Mouse (Mus musculus): ENCODE results near the gene Stxbp6. TPM values are rescaled to one million over a fixed set of nuclear protein-coding genes. Genes with fewer than 3 reads are reported as not detected.

Gene Stxbp6
- polyA plus RNA-seq, 2 experiments = 10.2 to 14.9 TPM

DNA sequence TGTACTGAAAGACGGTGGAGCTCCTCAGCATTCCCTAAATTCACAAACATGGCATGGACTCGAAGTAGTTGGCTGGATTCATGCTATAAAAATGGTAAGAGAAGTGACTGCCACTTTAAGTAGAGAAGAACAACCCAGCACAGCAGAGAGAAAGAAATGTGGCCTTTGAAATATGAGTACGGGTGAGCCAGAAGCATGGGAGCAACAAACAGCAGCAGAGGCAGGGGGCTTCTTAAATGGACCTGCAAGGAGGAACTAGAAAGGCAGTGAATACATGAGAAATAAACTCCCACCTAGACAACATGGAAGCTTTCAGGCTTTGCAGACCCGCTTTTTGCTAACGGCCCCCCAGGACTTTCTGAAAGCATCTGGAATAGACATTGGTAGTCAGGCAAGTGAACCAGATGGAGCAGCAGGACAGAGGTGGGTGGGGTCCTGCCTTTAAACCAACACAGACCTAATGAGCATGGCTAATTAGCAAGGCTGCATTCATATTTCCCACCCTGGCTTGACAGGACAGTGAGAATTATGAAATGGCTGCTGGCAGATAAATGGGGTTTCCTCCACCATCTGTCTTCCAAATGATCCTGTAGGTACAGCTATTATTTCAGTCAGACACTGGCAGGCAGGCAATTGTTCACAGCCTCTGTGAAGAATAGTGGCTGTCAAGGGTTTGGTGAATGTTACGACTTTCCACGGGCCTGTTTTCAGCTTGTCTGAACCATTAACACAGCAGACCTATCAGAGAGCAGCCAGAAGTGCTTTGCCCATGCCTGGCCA lies 234.7 kb downstream of the Stxbp6 start:
- no peaks in the 10 kb centered on the region for H3K27me3 ChIP-seq (ENCODE audit: control insufficient read depth, insufficient read depth, low read length)
- DNase-seq (ENCODE audit: low spot score) (peak; percentile 18), ATAC-seq (ENCODE audit: low FRiP score, low read depth) (peak; percentile 60; the same call in 1 of the 2 replicates)
- H3K9ac ChIP-seq (ENCODE audit: low read depth, low read length, severe bottlenecking) = no peak overlapping the region
- TF ChIP-seq POLR2A (IDR thresholded peaks at IDR 0.05; ENCODE audit: borderline replicate concordance, extremely low read depth, insufficient read depth, insufficient read length) = no peak
- no peak overlapping the region for H3K4me3 ChIP-seq (replicated peaks; ENCODE audit: low read length)
- 14% methylated on average over 7 of the region's 7 CpGs for WGBS
- 0 out of 2 replicates have a peak overlapping the region, but pooled peaks have one; percentile 17 for H3K4me2 ChIP-seq (replicated peaks; ENCODE audit: low read depth, low read length, severe bottlenecking)
- no peaks in the 10 kb centered on the region for H3K9me3 ChIP-seq (ENCODE audit: control insufficient read depth, low read length)
- H3K27ac ChIP-seq (replicated peaks; ENCODE audit: low read depth, low read length) = no peak overlapping the region
- H3K4me1 ChIP-seq (ENCODE audit: control insufficient read depth, insufficient read depth, low read length) = peaks cover 9% of the 10 kb centered on the region; the same call in 1 of the 2 replicates
- no peaks in the 10 kb centered on the region for H3K36me3 ChIP-seq (ENCODE audit: control insufficient read depth, insufficient read depth, low read length)

DNA sequence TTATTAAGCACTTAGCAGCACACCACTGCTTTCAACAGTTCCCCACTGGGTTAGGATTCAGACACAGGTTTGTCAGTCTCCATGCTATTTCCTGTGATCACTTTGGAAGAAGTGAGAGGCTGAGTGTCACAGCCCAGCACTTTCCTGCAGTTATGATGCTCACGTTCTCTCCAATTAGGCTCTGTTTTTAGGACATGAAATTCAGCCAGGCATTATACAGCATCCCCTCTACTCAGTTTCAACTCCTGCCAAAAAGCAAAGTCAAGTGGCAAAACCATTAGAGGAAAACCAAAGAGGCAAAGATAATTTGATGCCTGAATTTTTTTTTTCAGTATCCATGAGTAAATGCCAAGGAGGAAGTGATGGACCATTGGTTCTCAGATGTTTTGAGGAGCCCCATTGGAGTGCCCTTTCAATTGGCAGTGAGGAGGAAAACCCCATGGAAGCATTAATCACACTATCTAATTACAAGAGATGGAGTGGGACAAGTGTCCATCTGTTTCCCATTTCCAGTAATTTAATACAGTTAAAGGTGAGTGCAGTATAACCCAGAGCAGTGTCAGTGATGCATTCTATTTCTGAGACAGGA lies 238.5 kb downstream of the Stxbp6 start:
- no peak for TF ChIP-seq POLR2A (IDR thresholded peaks at IDR 0.05; ENCODE audit: borderline replicate concordance, extremely low read depth, insufficient read depth, insufficient read length)
- Histone ChIP-seq H3K9me3 (ENCODE audit: control insufficient read depth, low read length) (no peaks in the 10 kb centered on the region), H3K9ac (ENCODE audit: low read depth, low read length, severe bottlenecking) (no peak overlapping the region), H3K27me3 (ENCODE audit: control insufficient read depth, insufficient read depth, low read length) (no peaks in the 10 kb centered on the region), H3K36me3 (ENCODE audit: control insufficient read depth, insufficient read depth, low read length) (no peaks in the 10 kb centered on the region), H3K4me1 (ENCODE audit: control insufficient read depth, insufficient read depth, low read length) (peaks cover 9% of the 10 kb centered on the region; the same call in 1 of the 2 replicates), H3K4me2 (replicated peaks; ENCODE audit: low read depth, low read length, severe bottlenecking) (no peak overlapping the region), H3K27ac (replicated peaks; ENCODE audit: low read depth, low read length) (no peak overlapping the region), H3K4me3 (replicated peaks; ENCODE audit: low read length) (no peak overlapping the region)
- ATAC-seq (ENCODE audit: low FRiP score, low read depth) = no peak
- 33% methylated on average over 1 of the region's 1 CpGs for WGBS
- no peak for DNase-seq (ENCODE audit: low spot score)

DNA sequence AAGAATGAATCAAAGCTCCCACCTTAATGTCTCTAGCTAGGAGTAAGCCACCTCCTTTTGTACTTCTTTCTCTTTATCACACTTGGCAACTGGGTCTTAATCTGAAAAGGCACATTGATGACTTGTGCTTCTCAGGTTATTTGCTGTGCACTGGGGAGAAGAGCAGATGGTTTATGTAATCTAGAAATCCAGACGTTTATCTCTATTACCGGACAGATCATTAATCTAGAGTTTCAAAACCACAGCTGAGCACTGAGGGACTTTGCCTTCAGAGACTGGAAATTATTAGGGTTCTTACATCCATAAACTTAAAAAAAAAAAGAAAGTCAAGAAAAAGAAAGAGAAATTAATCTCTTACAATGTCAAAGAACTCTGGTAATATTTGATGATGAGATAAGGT lies 262.6 kb downstream of the Stxbp6 start:
- Histone ChIP-seq H3K4me3 (replicated peaks; ENCODE audit: low read length) (no peak overlapping the region), H3K27ac (replicated peaks; ENCODE audit: low read depth, low read length) (no peak overlapping the region), H3K27me3 (ENCODE audit: control insufficient read depth, insufficient read depth, low read length) (no peaks in the 10 kb centered on the region), H3K4me2 (replicated peaks; ENCODE audit: low read depth, low read length, severe bottlenecking) (no peak overlapping the region), H3K9me3 (ENCODE audit: control insufficient read depth, low read length) (no peaks in the 10 kb centered on the region), H3K4me1 (ENCODE audit: control insufficient read depth, insufficient read depth, low read length) (no peaks in the 10 kb centered on the region), H3K36me3 (ENCODE audit: control insufficient read depth, insufficient read depth, low read length) (no peaks in the 10 kb centered on the region), H3K9ac (ENCODE audit: low read depth, low read length, severe bottlenecking) (no peak overlapping the region)
- ATAC-seq (ENCODE audit: low FRiP score, low read depth) = no peak
- no peak for TF ChIP-seq POLR2A (IDR thresholded peaks at IDR 0.05; ENCODE audit: borderline replicate concordance, extremely low read depth, insufficient read depth, insufficient read length)
- no peak for DNase-seq (ENCODE audit: low spot score)
- WGBS = 66% methylated on average over 2 of the region's 2 CpGs

DNA sequence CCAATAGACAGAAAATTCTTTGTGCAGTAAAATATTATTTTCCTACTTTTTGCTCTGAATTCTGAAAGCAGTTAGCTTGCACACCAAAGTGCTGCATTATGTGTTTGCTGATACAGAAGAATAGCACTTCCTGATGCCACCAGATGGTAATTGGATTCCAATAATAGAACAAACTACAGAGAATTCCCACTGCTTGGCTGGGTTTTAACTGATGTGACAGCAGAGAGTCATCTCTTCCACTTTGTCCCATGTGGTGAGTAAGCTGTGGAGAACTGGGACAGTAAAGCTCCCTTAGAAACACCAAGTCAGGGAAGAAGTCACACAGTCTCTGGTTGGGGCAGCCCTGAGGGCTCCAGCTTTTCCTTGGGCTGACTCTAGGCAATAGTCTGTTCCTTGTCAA lies 270.3 kb downstream of the Stxbp6 start:
- no peaks in the 10 kb centered on the region for H3K4me1 ChIP-seq (ENCODE audit: control insufficient read depth, insufficient read depth, low read length)
- no peak overlapping the region for H3K9ac ChIP-seq (ENCODE audit: low read depth, low read length, severe bottlenecking)
- no peak overlapping the region for H3K4me2 ChIP-seq (replicated peaks; ENCODE audit: low read depth, low read length, severe bottlenecking)
- DNase-seq (ENCODE audit: low spot score) (no peak), ATAC-seq (ENCODE audit: low FRiP score, low read depth) (no peak)
- H3K4me3 ChIP-seq (replicated peaks; ENCODE audit: low read length) = no peak overlapping the region
- no peak overlapping the region for H3K27ac ChIP-seq (replicated peaks; ENCODE audit: low read depth, low read length)
- no peak for TF ChIP-seq POLR2A (IDR thresholded peaks at IDR 0.05; ENCODE audit: borderline replicate concordance, extremely low read depth, insufficient read depth, insufficient read length)
- H3K9me3 ChIP-seq (ENCODE audit: control insufficient read depth, low read length) = no peaks in the 10 kb centered on the region
- H3K36me3 ChIP-seq (ENCODE audit: control insufficient read depth, insufficient read depth, low read length) = no peaks in the 10 kb centered on the region
- H3K27me3 ChIP-seq (ENCODE audit: control insufficient read depth, insufficient read depth, low read length) = no peaks in the 10 kb centered on the region

Data from limb, embryonic 14.5 days (tissue).